Mouse (Mus musculus) heart, embryonic 13.5 days (tissue): Measurements from ENCODE around the gene Uqcr11. TPM values are rescaled to one million over a fixed set of nuclear protein-coding genes. Genes with fewer than 3 reads are reported as not detected.
A peak's percentile ranks its signal among the peaks of the same experiment; 100 is the strongest.

ENCODE experiments used
- ATAC-seq: fragments of 200-750 bp; cut with Nextera tagmentation; 2 replicates; pipeline ENCODE4 v1.8.0; 2017; ENCODE audit warnings: moderate TSS enrichment; ENCODE audit not compliant: insufficient number of reproducible peaks, low FRiP score, low TSS enrichment; ENCODE audit errors: extremely low read depth
- H3K27ac ChIP-seq: fragments of 300-500 bp; sonication (generic); replicated peaks from 2 replicates; pipeline ENCODE4 v1.5.1; 2015; ENCODE audit warnings: moderate library complexity, mild to moderate bottlenecking, inconsistent platforms
- H3K27me3 ChIP-seq: fragments of 300-500 bp; sonication (generic); replicated peaks from 2 replicates; pipeline ENCODE4 v1.6.1; 2015; ENCODE audit warnings: mild to moderate bottlenecking, inconsistent platforms
- H3K36me3 ChIP-seq: fragments of 300-500 bp; sonication (generic); 2 replicates; pipeline ENCODE4 v1.6.1; 2015; ENCODE audit warnings: mild to moderate bottlenecking, inconsistent platforms
- H3K4me1 ChIP-seq: fragments of 300-500 bp; sonication (generic); 2 replicates; pipeline ENCODE4 v1.6.1; 2015; ENCODE audit warnings: inconsistent platforms
- H3K4me2 ChIP-seq: fragments of 300-500 bp; sonication (generic); 2 replicates; pipeline ENCODE4 v1.6.1; 2015; ENCODE audit warnings: inconsistent platforms, mild to moderate bottlenecking, moderate library complexity
- H3K4me3 ChIP-seq: fragments of 300-500 bp; sonication (generic); 2 replicates; pipeline ENCODE4 v1.5.1; 2015; ENCODE audit warnings: moderate library complexity, mild to moderate bottlenecking, inconsistent platforms
- H3K9ac ChIP-seq: fragments of 300-500 bp; sonication (generic); 2 replicates; pipeline ENCODE4 v1.6.1; 2015; ENCODE audit warnings: inconsistent platforms, mild to moderate bottlenecking, moderate library complexity
- H3K9me3 ChIP-seq: fragments of 300-500 bp; sonication (generic); 2 replicates; pipeline ENCODE4 v1.6.1; 2016; ENCODE audit warnings: inconsistent platforms
- WGBS: fragments of 180-500 bp; shearing (Covaris S2); methylation state at CpG from one replicate; pipeline ENCODE4 v1.1.7; 2015; ENCODE audit warnings: mixed read lengths; 5-methylcytosine and 5-hydroxymethylcytosine counted together
- polyA plus RNA-seq: library from polyadenylated mRNA; unstranded; fragments of >200 nt; fragmentation: Nextera tagmentation; extraction: Ambion mirVana; gene quantifications from 2 replicates; pipeline ENCODE4 v1.2.1, GENCODE M21; 2015

The Uqcr11 gene
- polyA plus RNA-seq, 1 experiment from 2014 or later: 1,246 TPM

DNA sequence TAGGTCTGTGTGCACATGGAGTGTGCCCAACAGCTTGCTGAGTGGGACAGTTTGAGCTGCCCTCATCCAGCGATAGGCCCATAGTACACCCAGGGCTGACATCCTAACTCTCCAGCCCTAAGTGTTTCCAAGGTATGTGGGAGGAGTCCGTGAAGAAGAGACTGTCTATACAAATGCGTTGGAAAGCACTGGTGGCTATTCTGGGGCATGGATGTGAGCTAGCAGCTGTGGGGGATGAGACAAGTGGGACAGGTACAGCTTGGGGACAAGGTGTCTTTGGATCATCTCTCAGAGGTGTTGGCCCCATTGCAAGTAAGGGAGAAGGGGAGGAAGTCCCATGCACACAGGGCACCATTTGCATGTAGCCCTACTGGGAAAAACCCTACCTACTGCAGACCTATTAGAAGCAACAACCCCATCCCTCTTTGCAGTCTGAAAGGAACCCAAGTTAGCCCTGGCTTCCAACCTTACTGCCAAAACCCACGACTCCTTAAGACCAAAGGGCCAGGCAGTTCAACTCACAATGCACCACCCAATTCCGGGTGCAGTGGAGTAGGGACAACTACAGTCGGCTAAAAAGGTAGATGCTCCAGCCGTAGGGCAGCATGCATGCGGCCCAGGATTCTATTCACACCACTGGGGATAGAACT lies 9.0 kb downstream of the Uqcr11 start:
- H3K27me3 ChIP-seq: no peaks in the 10 kb centered on the region
- H3K4me3 ChIP-seq: peak overlapping the region; percentile 68
- WGBS: 54% methylated on average over 8 of the region's 8 CpGs
- peak overlapping the region; percentile 91 for H3K9ac ChIP-seq
- peak overlapping the region; percentile 98 for H3K27ac ChIP-seq
- H3K9me3 ChIP-seq: no peaks in the 10 kb centered on the region
- peaks cover 66% of the 10 kb centered on the region for H3K36me3 ChIP-seq
- ATAC-seq: no peak
- H3K4me1 ChIP-seq: peaks cover 33% of the 10 kb centered on the region
- peak overlapping the region; percentile 93 for H3K4me2 ChIP-seq

DNA sequence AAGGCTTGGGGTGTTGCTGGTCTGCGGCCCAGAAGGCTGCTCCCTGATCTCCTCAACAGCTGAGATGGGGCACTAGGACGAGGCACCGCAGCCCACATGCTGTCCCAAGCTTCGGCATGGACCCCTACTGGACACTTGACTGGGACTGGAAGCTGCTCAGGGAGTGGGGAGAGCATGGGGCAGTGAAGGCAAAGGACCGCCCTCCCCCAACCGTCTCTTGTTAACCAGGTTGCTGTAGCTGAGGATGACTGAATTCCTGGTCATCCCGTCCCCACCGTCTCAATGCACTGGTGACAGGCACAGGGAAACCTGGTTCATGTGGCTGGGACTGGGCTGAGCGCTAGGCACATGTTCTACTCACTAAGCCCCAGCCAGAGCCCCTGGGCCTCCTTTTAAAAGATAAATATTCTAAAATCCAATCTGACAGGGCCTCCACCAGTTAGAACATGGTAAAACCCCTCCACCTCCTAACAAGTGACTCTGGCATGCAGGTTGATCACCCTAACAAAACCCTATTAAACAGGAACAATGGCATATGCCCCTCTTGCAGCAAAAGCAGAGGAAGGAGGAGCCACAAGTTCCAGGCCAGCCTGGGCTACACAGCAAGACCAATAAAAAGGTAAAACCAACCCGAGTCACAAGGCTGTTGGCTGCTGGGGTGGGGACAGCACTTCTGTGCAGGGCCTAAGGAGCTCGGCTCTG lies 9.7 kb downstream of the Uqcr11 start:
- Histone ChIP-seq H3K27ac (peak overlapping the region; percentile 98), H3K4me3 (peak overlapping the region; percentile 68), H3K4me1 (peaks cover 33% of the 10 kb centered on the region), H3K36me3 (peaks cover 66% of the 10 kb centered on the region), H3K9ac (peak overlapping the region; percentile 91), H3K9me3 (no peaks in the 10 kb centered on the region), H3K4me2 (peak overlapping the region; percentile 93), H3K27me3 (no peaks in the 10 kb centered on the region)
- 87% methylated on average over 11 of the region's 11 CpGs for WGBS
- ATAC-seq: no peak

DNA sequence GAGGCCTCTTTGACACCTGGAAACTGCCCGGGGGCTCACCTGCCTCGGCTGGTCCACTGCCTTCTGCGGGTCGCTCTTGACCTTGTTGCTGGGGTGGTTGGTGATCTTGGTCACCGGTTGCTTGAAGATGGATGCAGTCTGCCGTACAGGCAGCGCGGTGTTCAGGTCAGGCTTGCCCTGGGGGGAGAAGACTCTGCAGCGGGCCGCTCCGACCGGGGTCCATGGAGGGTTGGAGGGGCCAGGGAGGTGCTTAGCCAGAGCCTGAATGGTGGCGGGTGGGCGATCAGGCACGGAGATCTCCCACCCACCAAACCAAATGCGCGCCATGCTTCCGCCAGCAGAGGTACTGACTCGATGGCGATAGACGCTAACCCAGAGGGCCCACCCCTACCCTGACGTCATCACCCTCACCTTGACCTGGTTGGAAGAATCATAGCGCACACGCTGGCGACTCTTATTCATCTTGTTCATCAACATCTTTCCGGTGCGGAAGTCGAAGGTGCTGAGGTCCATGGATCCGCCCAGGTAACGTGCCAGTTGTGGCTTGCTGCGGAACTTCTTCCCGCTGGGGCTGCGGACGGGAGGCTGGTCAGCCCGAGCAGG lies 11.5 kb downstream of the Uqcr11 start:
- no peaks in the 10 kb centered on the region for H3K27me3 ChIP-seq
- H3K9ac ChIP-seq: no peak overlapping the region
- no peak overlapping the region for H3K27ac ChIP-seq
- peaks cover 22% of the 10 kb centered on the region for H3K4me1 ChIP-seq
- H3K4me3 ChIP-seq: no peak overlapping the region
- 91% methylated on average over 35 of the region's 35 CpGs for WGBS
- peaks cover 72% of the 10 kb centered on the region for H3K36me3 ChIP-seq
- no peak for ATAC-seq
- no peaks in the 10 kb centered on the region for H3K9me3 ChIP-seq
- no peak overlapping the region for H3K4me2 ChIP-seq

DNA sequence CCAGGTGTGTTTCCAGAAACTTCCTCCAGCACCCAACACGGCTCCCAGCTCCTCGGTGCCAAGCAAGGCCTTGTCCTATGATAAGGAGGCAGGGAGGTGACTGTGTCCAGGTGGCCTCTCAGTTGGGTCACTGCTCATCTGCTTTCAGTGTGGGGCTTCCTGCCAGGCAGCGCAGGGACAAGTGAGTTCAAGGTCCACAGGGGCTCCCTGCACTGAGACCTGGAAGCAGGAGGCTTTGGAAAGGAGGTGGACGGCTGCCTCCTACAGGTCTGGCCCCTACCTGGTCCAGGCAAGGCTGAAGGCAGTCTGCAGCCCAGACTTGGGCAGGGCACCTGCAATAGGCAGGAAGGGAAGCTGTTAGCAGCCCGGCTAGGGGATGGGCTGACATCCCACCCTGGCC lies 13.9 kb downstream of the Uqcr11 start:
- no peak overlapping the region for H3K4me2 ChIP-seq
- no peaks in the 10 kb centered on the region for H3K27me3 ChIP-seq
- no peak overlapping the region for H3K9ac ChIP-seq
- H3K4me1 ChIP-seq: peaks cover 22% of the 10 kb centered on the region
- ATAC-seq: no peak
- no peak overlapping the region for H3K4me3 ChIP-seq
- no peak overlapping the region for H3K27ac ChIP-seq
- H3K36me3 ChIP-seq: peaks cover 77% of the 10 kb centered on the region
- H3K9me3 ChIP-seq: no peaks in the 10 kb centered on the region
- WGBS: 87% methylated on average over 5 of the region's 5 CpGs

DNA sequence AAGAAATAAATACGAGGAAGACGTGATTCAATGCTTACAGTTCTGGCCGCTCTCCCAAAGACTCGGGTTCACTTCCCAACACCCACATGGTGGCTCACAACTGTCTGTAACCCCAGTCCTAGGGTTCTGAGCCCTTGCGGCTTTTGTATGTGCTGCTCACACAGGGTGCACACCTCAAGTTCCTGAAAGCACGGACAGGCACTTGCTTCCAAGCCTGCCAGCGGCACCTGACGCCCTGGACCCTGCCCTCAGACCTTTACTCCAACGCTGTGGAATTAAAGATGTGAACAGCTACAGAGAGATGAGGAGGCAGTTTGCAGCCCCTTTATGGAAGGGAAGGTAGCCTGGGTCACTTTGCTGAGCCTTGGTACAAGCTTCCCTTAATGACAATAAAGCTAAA lies 15.9 kb downstream of the Uqcr11 start:
- Histone ChIP-seq H3K4me2 (no peak overlapping the region), H3K4me1 (peaks cover 21% of the 10 kb centered on the region), H3K27me3 (no peaks in the 10 kb centered on the region), H3K27ac (no peak overlapping the region), H3K9ac (no peak overlapping the region), H3K36me3 (peaks cover 61% of the 10 kb centered on the region), H3K9me3 (no peaks in the 10 kb centered on the region), H3K4me3 (no peak overlapping the region)
- 80% methylated on average over 9 of the region's 9 CpGs for WGBS
- ATAC-seq: no peak

DNA sequence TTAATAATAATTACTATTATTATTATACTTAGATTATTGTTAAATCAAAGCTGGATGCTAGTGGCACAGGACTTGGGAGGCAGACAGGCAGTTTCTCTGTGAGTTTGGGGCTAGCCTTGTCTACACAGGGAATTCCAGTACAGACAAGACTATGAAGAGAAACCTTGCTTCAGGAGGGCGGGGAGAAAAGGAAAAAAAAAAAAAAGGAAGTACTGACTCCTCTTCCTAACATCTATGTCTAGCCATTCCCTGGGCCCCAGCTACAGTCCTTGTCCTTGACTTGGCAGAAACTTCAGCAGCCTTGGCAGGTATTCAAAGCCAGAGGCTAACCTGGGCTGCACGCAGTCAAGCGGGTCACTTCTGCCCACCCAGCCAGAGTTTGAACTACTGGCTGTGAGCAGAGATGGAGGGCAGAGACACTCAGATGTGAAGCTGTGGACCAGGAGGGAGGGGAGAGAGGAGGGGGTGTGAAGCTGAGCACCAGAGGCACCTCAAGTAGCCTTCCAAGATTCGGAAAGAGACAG lies 17.4 kb downstream of the Uqcr11 start:
- no peaks in the 10 kb centered on the region for H3K9me3 ChIP-seq
- H3K4me1 ChIP-seq: peaks cover 36% of the 10 kb centered on the region
- H3K9ac ChIP-seq: no peak overlapping the region; the same call in 1 of the 2 replicates
- H3K4me3 ChIP-seq: no peak overlapping the region
- H3K36me3 ChIP-seq: peaks cover 56% of the 10 kb centered on the region
- WGBS: 70% methylated on average over 4 of the region's 4 CpGs
- H3K27me3 ChIP-seq: no peaks in the 10 kb centered on the region
- no peak overlapping the region for H3K27ac ChIP-seq
- ATAC-seq: no peak
- no peak overlapping the region for H3K4me2 ChIP-seq

DNA sequence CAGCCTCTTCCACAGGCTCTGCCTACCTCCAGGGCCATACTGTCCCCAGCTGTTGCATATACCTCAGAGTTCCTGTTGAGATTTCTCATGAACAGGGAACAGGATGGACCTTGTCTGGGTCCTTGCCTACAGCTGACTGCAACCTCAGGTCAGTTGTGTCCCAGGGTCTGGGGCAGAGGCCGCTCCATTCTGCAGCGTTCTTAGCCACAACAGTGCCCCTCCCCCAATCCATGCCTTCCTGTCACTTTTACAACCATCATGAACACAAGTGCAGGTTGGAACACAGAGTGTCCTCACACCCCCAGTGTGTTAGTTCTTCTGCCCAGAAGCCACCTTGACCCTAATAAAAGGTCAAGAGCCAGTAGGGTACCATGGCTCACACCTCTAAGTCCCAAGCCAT lies 17.9 kb downstream of the Uqcr11 start:
- Histone ChIP-seq H3K4me1 (peaks cover 41% of the 10 kb centered on the region), H3K4me3 (no peak overlapping the region), H3K27ac (no peak overlapping the region), H3K4me2 (peak overlapping the region; percentile 86; the same call in 1 of the 2 replicates), H3K27me3 (no peaks in the 10 kb centered on the region), H3K9ac (no peak overlapping the region; the same call in 1 of the 2 replicates), H3K9me3 (no peaks in the 10 kb centered on the region), H3K36me3 (peaks cover 55% of the 10 kb centered on the region)
- WGBS: 36% methylated on average over 2 of the region's 2 CpGs
- no peak for ATAC-seq

DNA sequence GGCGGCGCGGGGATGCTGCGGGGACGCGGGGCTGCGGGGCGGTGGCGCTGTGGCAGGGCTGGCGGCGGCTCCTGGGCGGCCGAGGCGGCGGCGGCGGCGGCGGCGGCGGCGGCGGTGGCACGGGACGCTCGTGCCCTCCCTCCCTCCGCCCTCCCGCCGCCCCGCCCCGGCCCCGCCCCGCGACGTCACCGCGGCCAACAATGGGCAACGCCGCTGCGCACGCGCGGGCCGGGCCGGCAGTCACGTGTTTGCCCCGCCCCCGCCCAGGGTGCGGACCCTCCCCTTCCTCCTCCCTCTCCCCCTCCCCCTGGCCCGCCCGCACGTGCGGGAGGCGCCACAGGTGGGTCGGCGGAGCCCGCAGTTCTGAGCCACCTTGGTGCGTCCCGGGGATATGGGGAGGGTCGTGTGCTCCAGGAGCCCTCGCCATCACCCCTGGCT lies 19.1 kb downstream of the Uqcr11 start, which contains the start of gene Mex3d:
Gene Mex3d (minus strand): TSS at position 138 of the 438 bp plus-strand sequence.
- Histone ChIP-seq H3K4me2 (peak within 1 kb of the TSS; percentile 86), H3K4me1 (peaks cover 48% of the 10 kb centered on the region), H3K27ac (peak within 1 kb of the TSS; percentile 88), H3K4me3 (peak within 1 kb of the TSS; percentile 91), H3K27me3 (no peaks in the 10 kb centered on the region), H3K9me3 (no peaks in the 10 kb centered on the region), H3K9ac (peak within 1 kb of the TSS; percentile 99), H3K36me3 (peaks cover 54% of the 10 kb centered on the region)
- peak; percentile 66 for ATAC-seq
- WGBS: 1% methylated on average over 31 of the region's 61 CpGs

DNA sequence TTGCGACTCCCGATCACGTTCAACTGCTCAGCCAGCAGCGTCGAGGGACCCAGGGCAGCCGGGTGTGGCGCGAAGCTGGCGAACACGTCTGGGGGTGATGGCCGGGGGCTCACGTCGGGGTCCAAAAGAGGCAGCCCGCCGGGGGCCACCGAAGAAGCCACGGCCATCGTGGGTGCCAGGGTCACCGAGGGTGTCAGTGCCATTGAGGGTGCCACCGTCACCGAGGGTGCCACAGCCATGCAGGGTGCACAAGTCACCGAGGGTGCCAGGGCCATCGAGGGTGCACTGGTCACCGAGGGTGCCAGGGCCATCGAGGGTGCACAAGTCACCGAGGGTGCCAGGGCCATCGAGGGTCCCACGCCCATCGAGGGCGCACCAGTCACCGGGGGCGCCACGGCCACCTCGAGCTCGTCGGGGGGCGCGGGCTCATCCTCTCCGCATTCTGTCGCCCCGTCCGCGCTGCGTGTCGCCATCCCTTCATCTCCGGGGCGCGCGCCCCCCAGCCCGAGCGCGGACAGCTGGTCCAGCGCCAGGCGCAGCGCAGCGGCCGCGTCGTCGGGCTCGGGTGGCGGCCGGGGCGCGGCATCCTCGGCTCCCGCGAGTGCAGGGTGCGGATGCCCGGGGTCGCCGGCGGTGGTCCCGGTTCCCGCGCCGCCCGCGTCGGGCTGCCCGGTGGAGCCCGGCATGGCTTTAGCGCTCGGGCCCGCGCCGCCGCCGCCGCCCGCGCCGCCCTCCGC lies 19.7 kb downstream of the Uqcr11 start:
- no peaks in the 10 kb centered on the region for H3K27me3 ChIP-seq
- H3K4me2 ChIP-seq: peak overlapping the region; percentile 86
- H3K9ac ChIP-seq: peak overlapping the region; percentile 99
- H3K4me3 ChIP-seq: peak overlapping the region; percentile 91
- ATAC-seq: peak; percentile 7; the same call in 1 of the 2 replicates
- H3K4me1 ChIP-seq: peaks cover 48% of the 10 kb centered on the region
- peaks cover 54% of the 10 kb centered on the region for H3K36me3 ChIP-seq
- peak overlapping the region; percentile 88 for H3K27ac ChIP-seq
- WGBS: under 1% methylated on average over 89 of the region's 94 CpGs
- H3K9me3 ChIP-seq: no peaks in the 10 kb centered on the region

DNA sequence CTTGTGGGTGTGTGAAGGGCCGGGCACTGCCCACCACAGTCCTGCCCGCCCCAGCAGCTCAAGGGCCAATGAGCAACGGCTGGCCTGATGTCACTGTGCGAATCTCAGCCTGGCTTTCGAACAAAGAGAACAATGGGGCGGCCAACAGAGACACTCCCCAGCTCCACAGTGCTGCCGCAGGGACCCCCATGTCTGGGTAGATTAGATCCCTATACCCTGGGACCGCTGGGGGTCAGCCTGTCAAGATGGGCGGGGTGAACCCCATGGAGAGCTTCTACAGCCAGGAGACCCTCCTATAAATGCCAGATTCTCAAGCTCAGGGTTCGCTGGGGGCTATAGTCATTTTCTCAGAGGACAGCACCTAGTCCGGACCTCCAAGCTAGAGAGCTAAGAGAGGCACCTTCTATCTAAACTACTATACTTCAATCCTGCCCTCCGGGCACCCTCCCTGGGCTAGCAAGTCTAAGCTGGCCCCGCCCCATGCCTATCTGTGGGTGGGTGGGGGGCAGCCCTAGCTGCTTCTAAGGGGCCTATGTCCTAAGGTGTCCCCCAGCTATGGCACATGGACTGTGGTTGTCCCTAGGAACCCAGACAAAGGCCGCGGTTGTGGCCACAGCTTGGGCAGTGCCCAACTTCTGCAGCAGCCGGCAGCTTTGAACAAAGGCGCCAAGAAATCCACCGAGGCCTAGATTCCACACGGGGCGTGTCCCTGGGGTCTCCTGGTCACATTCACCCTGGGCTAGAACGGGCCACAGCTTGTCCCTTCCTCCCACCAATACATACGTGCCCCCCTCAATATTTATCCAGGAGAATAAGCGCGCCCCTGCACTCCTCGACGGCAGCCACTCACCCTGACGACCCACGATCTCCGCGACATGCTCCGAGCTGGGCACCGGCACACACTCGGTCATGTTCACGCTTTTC lies 20.6 kb downstream of the Uqcr11 start:
- Histone ChIP-seq H3K9me3 (no peaks in the 10 kb centered on the region), H3K4me3 (peak overlapping the region; percentile 91), H3K9ac (peak overlapping the region; percentile 99), H3K36me3 (peaks cover 54% of the 10 kb centered on the region), H3K27ac (peak overlapping the region; percentile 88), H3K27me3 (no peaks in the 10 kb centered on the region), H3K4me1 (peaks cover 48% of the 10 kb centered on the region), H3K4me2 (peak overlapping the region; percentile 86)
- ATAC-seq: no peak
- WGBS: 3% methylated on average over 34 of the region's 34 CpGs
